Mouse (Mus musculus) neutrophil, adult 5-6 weeks (primary cell): ENCODE results near the gene Asf1a. TPM values are rescaled to one million over a fixed set of nuclear protein-coding genes. Genes with fewer than 3 reads are reported as not detected.
"Not testable (repeated sequence)": the region's sequence is repeated elsewhere in the genome, so short reads cannot be mapped to it uniquely, and the experiment has no call there.

ENCODE experiments used
- ATAC-seq: fragments of 151-379, 151-347 bp; 2 replicates; pipeline ENCODE4 v1.8.0; 2017; ENCODE audit warnings: mild to moderate bottlenecking, moderate TSS enrichment; ENCODE audit not compliant: insufficient number of reproducible peaks, poor library complexity, low FRiP score, severe bottlenecking; ENCODE audit errors: extremely low read depth
- total RNA-seq: library from RNA; stranded (forward); fragments of 200-1000 nt; gene quantifications from 2 replicates; pipeline ENCODE4 v1.2.3, GENCODE M21; 2017

Asf1a gene
- total RNA-seq, 1 experiment from 2014 or later = 37.1 TPM

GRCm38 (mm10) chr10:53634160-53634559, 37.6 kb downstream of the Asf1a start:
- no peak for ATAC-seq

GRCm38 (mm10) chr10:53635246-53635971, 38.9 kb downstream of the Asf1a start:
- no peak for ATAC-seq

GRCm38 (mm10) chr10:53641507-53641906, 45.0 kb downstream of the Asf1a start:
- no peak for ATAC-seq

- ATAC-seq = no peak
Measured at GRCm38 (mm10) chr10:53650683-53651082, 54.1 kb downstream of the Asf1a start.

- ATAC-seq = not testable (repeated sequence)
Measured at GRCm38 (mm10) chr10:53654239-53654638, 57.7 kb downstream of the Asf1a start.

Other genes starting within 250 kb of the Asf1a start
- 17.3 and 18.3 TPM in 2 replicates for gene Cep85l, start 216.8 kb upstream of the Asf1a start, total RNA-seq
- gene Mcm9, start 33.7 kb downstream of the Asf1a start, total RNA-seq = 22.5 and 29.1 TPM in 2 replicates
- not detected in 2 replicates for gene Fam184a, start 154.4 kb downstream of the Asf1a start, total RNA-seq